Mouse (Mus musculus) kidney, postnatal 0 days (tissue): ENCODE measurements around the gene Bet1l. TPM values are rescaled to one million over a fixed set of nuclear protein-coding genes. Genes with fewer than 3 reads are reported as not detected.

ENCODE experiments used
- ATAC-seq: fragments of 200-750 bp; cut with Nextera tagmentation; replicated peaks from 2 replicates; pipeline ENCODE4 v1.8.0; 2017; ENCODE audit warnings: low read depth, moderate number of reproducible peaks, moderate TSS enrichment, moderate library complexity; ENCODE audit not compliant: low FRiP score
- DNase-seq: peaks from one replicate; pipeline ENCODE4 v3.0.0-alpha.2; 2016; ENCODE audit warnings: low spot score
- H3K27ac ChIP-seq: fragments of 300-500 bp; sonication (generic); 2 replicates; pipeline ENCODE4 v1.5.1; 2014; ENCODE audit warnings: mild to moderate bottlenecking
- H3K27me3 ChIP-seq: fragments of 300-500 bp; sonication (generic); 2 replicates; pipeline ENCODE4 v1.6.1; 2014; ENCODE audit warnings: low read length, mixed read lengths; ENCODE audit not compliant: insufficient read depth
- H3K36me3 ChIP-seq: fragments of 300-500 bp; sonication (generic); 2 replicates; pipeline ENCODE4 v1.6.1; 2014; ENCODE audit warnings: low read length, mixed read lengths; ENCODE audit not compliant: insufficient read depth
- H3K4me1 ChIP-seq: fragments of 300-500 bp; sonication (generic); replicated peaks from 2 replicates; pipeline ENCODE4 v1.6.1; 2014; ENCODE audit warnings: antibody characterized with exemption, low read length, mixed read lengths; ENCODE audit not compliant: insufficient read depth
- H3K4me2 ChIP-seq: fragments of 300-500 bp; sonication (generic); 2 replicates; pipeline ENCODE4 v1.6.1; 2014; ENCODE audit warnings: mild to moderate bottlenecking, low read length, moderate library complexity, mixed read lengths
- H3K4me3 ChIP-seq: fragments of 300-500 bp; sonication (generic); replicated peaks from 2 replicates; pipeline ENCODE4 v1.5.1; 2014; ENCODE audit warnings: low read depth, low read length
- H3K9ac ChIP-seq: fragments of 300-500 bp; sonication (generic); 2 replicates; pipeline ENCODE4 v1.6.1; 2014; ENCODE audit warnings: low read depth, low read length
- H3K9me3 ChIP-seq: fragments of 300-500 bp; sonication (generic); replicated peaks from 2 replicates; pipeline ENCODE4 v1.6.1; 2016; ENCODE audit warnings: low read length, inconsistent platforms, mixed read lengths
- CTCF ChIP-seq: IDR thresholded peaks from 2 replicates; pipeline ENCODE4 v1.5.1; 2016; ENCODE audit warnings: antibody characterized with exemption, low read depth, mild to moderate bottlenecking, moderate library complexity
- WGBS: fragments of 180-500 bp; shearing (Covaris S2); extraction: QIAGEN DNeasy Blood & Tissue Kit; methylation state at CpG from one replicate; pipeline ENCODE4 v1.1.7; 2014; 5-methylcytosine and 5-hydroxymethylcytosine counted together
- polyA plus RNA-seq: library from polyadenylated mRNA; unstranded; fragments of >200 nt; fragmentation: Nextera tagmentation; extraction: Ambion mirVana; gene quantifications from 2 replicates; pipeline ENCODE4 v1.2.1, GENCODE M21; 2015

Bet1l gene
- polyA plus RNA-seq, 1 experiment from 2014 or later: 53.9 TPM

- Histone ChIP-seq H3K27me3 (no peaks in the 10 kb centered on the region), H3K36me3 (peaks cover 25% of the 10 kb centered on the region), H3K4me2 (no peak overlapping the region), H3K9me3 (no peaks in the 10 kb centered on the region), H3K9ac (no peak overlapping the region), H3K27ac (no peak overlapping the region), H3K4me3 (no peak overlapping the region), H3K4me1 (peaks cover 18% of the 10 kb centered on the region; the same call in 1 of the 2 replicates)
- WGBS: 83% methylated on average over 18 of the region's 18 CpGs
- no peak for ATAC-seq
- DNase-seq: no peak
- TF ChIP-seq CTCF: no peak
These were observed 2.9 kb downstream of the Bet1l start for GRCm38 (mm10) chr7:140854483-140854882.

GRCm38 (mm10) chr7:140853386-140853785 is 4.0 kb downstream of the Bet1l start:
- no peak for DNase-seq
- Histone ChIP-seq H3K4me2 (no peak overlapping the region), H3K27ac (no peak overlapping the region), H3K4me1 (peaks cover 16% of the 10 kb centered on the region; the same call in 1 of the 2 replicates), H3K27me3 (no peaks in the 10 kb centered on the region), H3K36me3 (peaks cover 25% of the 10 kb centered on the region), H3K9me3 (no peaks in the 10 kb centered on the region), H3K9ac (no peak overlapping the region), H3K4me3 (no peak overlapping the region)
- whole genome bisulfite sequencing: 78% methylated on average over 9 of the region's 9 CpGs
- ATAC-seq: no peak
- TF ChIP-seq CTCF: no peak

GRCm38 (mm10) chr7:140851916-140852315 is 5.5 kb downstream of the Bet1l start:
- Histone ChIP-seq H3K4me1 (peaks cover 8% of the 10 kb centered on the region; the same call in 1 of the 2 replicates), H3K4me3 (no peak overlapping the region), H3K27me3 (no peaks in the 10 kb centered on the region), H3K9ac (no peak overlapping the region), H3K27ac (no peak overlapping the region), H3K36me3 (peaks cover 25% of the 10 kb centered on the region), H3K4me2 (no peak overlapping the region), H3K9me3 (no peaks in the 10 kb centered on the region)
- ATAC-seq (no peak), DNase-seq (no peak)
- no peak for TF ChIP-seq CTCF
- 94% methylated on average over 4 of the region's 4 CpGs for whole genome bisulfite sequencing

DNA sequence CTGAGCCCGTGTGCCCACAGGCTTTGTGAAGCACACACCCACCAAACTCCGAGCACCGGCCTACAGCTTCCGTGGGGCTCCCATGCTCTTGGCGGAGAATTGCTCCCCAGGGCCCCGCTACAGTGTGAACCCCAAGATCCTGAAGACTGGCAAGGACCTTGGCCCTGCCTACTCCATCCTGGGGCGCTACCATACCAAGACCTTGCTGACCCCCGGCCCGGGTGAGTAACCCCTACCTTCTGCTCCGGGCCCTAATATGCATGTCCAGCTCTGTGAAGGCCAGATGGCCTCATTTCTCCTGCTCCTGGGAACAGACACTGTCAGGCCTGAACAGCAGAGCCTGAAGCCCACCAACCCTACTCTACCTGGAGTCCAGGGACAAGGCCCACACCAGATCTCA is 8.8 kb downstream of the Bet1l start:
- WGBS: 91% methylated on average over 10 of the region's 10 CpGs

GRCm38 (mm10) chr7:140847755-140848580 is 9.4 kb downstream of the Bet1l start, which contains the start of gene Odf3:
Gene Odf3, plus strand, starts transcription at chr7:140847805.
- no peak within 1 kb of the TSS for H3K4me3 ChIP-seq
- no peak within 1 kb of the TSS for H3K9ac ChIP-seq
- TF ChIP-seq CTCF: no peak
- no peak within 1 kb of the TSS for H3K4me2 ChIP-seq
- DNase-seq (no peak), ATAC-seq (no peak)
- 58% methylated on average over 11 of the region's 11 CpGs for WGBS
- no peaks in the 10 kb centered on the region for H3K27me3 ChIP-seq
- no peak within 1 kb of the TSS for H3K27ac ChIP-seq
- no peaks in the 10 kb centered on the region for H3K4me1 ChIP-seq
- peaks cover 14% of the 10 kb centered on the region for H3K36me3 ChIP-seq
- H3K9me3 ChIP-seq: no peaks in the 10 kb centered on the region

More for the DNA sequence above, 8.8 kb downstream of the Bet1l start:
- Histone ChIP-seq H3K4me3 (no peak overlapping the region), H3K27ac (no peak overlapping the region), H3K4me2 (no peak overlapping the region), H3K9me3 (no peaks in the 10 kb centered on the region), H3K27me3 (no peaks in the 10 kb centered on the region), H3K4me1 (no peaks in the 10 kb centered on the region), H3K36me3 (peaks cover 20% of the 10 kb centered on the region), H3K9ac (no peak overlapping the region)
- DNase-seq (no peak), ATAC-seq (no peak)
- no peak for TF ChIP-seq CTCF

DNA sequence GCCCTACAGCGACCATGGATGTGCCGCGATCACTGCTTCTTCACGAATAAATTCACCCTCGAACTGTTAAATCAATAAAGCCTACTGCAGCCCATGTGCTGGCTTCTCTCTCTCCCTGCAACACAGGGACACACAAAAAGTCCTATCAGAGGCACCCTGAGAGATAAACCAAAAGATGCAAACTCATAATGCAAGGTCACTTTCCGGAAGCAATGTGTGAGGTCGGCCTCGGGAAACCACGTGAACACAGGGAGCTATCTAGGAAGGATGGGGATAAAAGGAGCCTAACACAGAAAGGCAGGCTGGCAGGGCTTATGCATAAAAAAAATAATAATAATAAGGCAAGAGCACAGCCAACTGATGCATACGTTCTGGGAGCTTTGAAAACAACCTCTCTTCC is 10.7 kb downstream of the Bet1l start:
- DNase-seq (no peak), ATAC-seq (no peak)
- H3K27me3 ChIP-seq: no peaks in the 10 kb centered on the region
- peaks cover 3% of the 10 kb centered on the region; the same call in 1 of the 2 replicates for H3K36me3 ChIP-seq
- H3K27ac ChIP-seq: no peak overlapping the region
- no peak overlapping the region for H3K9ac ChIP-seq
- H3K4me3 ChIP-seq: no peak overlapping the region
- H3K4me1 ChIP-seq: no peaks in the 10 kb centered on the region
- 84% methylated on average over 10 of the region's 10 CpGs for WGBS
- TF ChIP-seq CTCF: no peak
- no peak overlapping the region for H3K4me2 ChIP-seq
- no peaks in the 10 kb centered on the region for H3K9me3 ChIP-seq
